Mouse (Mus musculus) intestine, postnatal 0 days (tissue): Measurements from ENCODE around the gene Wdr62. TPM values are rescaled to one million over a fixed set of nuclear protein-coding genes. Genes with fewer than 3 reads are reported as not detected.
A peak's percentile ranks its signal among the peaks of the same experiment; 100 is the strongest.
"Not testable (repeated sequence)": the region's sequence is repeated elsewhere in the genome, so short reads cannot be mapped to it uniquely, and the experiment has no call there.

ENCODE experiments used
- ATAC-seq: fragments of 200-750 bp; cut with Nextera tagmentation; 2 replicates; pipeline ENCODE4 v1.8.0; 2017; ENCODE audit warnings: mild to moderate bottlenecking, moderate TSS enrichment, moderate library complexity
- H3K27ac ChIP-seq: fragments of 300-500 bp; sonication (generic); 2 replicates; pipeline ENCODE4 v1.5.1; 2014; ENCODE audit warnings: mild to moderate bottlenecking, low read depth, low read length, moderate library complexity
- H3K27me3 ChIP-seq: fragments of 300-500 bp; sonication (generic); replicated peaks from 2 replicates; pipeline ENCODE4 v1.6.1; 2014; ENCODE audit warnings: low read length, mixed read lengths; ENCODE audit not compliant: control insufficient read depth, insufficient read depth
- H3K36me3 ChIP-seq: fragments of 300-500 bp; sonication (generic); 2 replicates; pipeline ENCODE4 v1.6.1; 2014; ENCODE audit warnings: mild to moderate bottlenecking, moderate library complexity; ENCODE audit not compliant: control insufficient read depth, insufficient read depth
- H3K4me1 ChIP-seq: fragments of 300-500 bp; sonication (generic); replicated peaks from 2 replicates; pipeline ENCODE4 v1.6.1; 2014; ENCODE audit warnings: antibody characterized with exemption, low read length, mixed read lengths; ENCODE audit not compliant: control insufficient read depth, insufficient read depth
- H3K4me2 ChIP-seq: fragments of 300-500 bp; sonication (generic); replicated peaks from 2 replicates; pipeline ENCODE4 v1.6.1; 2014; ENCODE audit warnings: low read depth, mild to moderate bottlenecking, moderate library complexity
- H3K4me3 ChIP-seq: fragments of 300-500 bp; sonication (generic); 2 replicates; pipeline ENCODE4 v1.5.1; 2014; ENCODE audit warnings: low read depth, low read length
- H3K9ac ChIP-seq: fragments of 300-500 bp; sonication (generic); 2 replicates; pipeline ENCODE4 v1.6.1; 2014; ENCODE audit warnings: mild to moderate bottlenecking, low read depth, low read length
- H3K9me3 ChIP-seq: fragments of 300-500 bp; sonication (generic); 2 replicates; pipeline ENCODE4 v1.6.1; 2016; ENCODE audit warnings: mixed run types; ENCODE audit not compliant: control insufficient read depth
- CTCF ChIP-seq: sonication (generic); IDR thresholded peaks from 2 replicates; pipeline ENCODE4 v1.5.1; 2016; ENCODE audit warnings: low read depth, mild to moderate bottlenecking, control low read depth, antibody characterized with exemption, moderate library complexity
- WGBS: fragments of 180-500 bp; shearing (Covaris S2); extraction: QIAGEN DNeasy Blood & Tissue Kit; methylation state at CpG from one replicate; pipeline ENCODE4 v1.1.7; 2014; 5-methylcytosine and 5-hydroxymethylcytosine counted together
- polyA plus RNA-seq: library from polyadenylated mRNA; unstranded; fragments of >200 nt; fragmentation: Nextera tagmentation; extraction: Ambion mirVana; gene quantifications from 2 replicates; pipeline ENCODE4 v1.2.1, GENCODE M21; 2015

The Wdr62 gene
- polyA plus RNA-seq, 1 experiment from 2014 or later = 3.5 TPM

DNA sequence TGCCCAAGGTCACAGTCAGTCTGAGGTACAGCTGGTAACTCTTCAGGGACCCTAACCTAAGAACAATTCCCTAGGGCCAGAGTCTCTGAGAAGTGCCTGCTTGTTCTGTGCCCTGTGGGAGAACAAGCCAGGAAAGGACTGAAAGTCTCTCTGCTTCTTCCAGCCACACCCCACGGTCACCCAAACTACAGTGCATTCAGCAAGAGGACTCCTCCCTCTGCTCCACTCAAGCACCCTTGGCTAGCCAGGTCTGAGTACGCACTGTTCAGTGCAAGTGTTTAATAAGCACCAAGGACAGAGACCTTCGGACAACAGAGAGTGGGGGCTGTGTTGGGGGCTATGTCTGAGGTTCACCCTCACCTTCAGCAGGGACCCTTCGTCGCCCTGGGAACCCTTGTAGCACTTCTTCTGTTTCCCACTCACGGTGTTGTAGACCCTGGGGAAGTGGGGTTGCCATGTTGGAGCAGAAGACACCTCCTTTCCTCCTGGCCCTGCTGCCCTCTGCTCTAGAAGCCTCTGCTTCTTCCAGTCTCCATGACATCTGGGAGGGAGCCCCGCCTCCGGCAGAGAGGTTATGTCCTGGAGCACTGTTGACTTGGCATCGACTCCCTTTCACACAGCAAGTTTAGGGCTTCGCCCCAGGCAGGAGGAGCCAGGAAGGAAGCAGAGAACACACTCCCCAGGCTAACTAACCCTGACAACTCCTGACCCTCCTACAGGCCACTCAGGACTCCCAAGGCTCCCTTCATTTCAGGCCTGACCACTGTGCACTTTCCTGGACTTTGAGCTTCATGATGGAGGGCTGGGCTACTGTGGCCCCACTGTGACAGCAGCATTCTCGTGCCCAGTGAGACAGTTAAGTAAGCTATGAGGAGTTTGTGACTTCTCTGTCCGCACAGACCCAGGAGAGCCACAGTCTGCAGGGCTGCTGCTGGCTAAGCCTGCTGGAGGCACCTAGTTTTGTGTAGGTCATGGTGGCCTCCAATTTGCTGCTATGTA lies 28.0 kb downstream of the Wdr62 start:
- Histone ChIP-seq H3K27ac (peak overlapping the region; percentile 46), H3K9ac (no peak overlapping the region; the same call in 1 of the 2 replicates), H3K4me2 (no peak overlapping the region), H3K27me3 (no peaks in the 10 kb centered on the region), H3K4me3 (no peak overlapping the region), H3K9me3 (no peaks in the 10 kb centered on the region), H3K4me1 (peaks cover 2% of the 10 kb centered on the region; the same call in 1 of the 2 replicates), H3K36me3 (no peaks in the 10 kb centered on the region; the same call in 1 of the 2 replicates)
- no peak; the same call in 1 of the 2 replicates for TF ChIP-seq CTCF
- peak; percentile 81 for ATAC-seq
- 64% methylated on average over 12 of the region's 12 CpGs for WGBS

DNA sequence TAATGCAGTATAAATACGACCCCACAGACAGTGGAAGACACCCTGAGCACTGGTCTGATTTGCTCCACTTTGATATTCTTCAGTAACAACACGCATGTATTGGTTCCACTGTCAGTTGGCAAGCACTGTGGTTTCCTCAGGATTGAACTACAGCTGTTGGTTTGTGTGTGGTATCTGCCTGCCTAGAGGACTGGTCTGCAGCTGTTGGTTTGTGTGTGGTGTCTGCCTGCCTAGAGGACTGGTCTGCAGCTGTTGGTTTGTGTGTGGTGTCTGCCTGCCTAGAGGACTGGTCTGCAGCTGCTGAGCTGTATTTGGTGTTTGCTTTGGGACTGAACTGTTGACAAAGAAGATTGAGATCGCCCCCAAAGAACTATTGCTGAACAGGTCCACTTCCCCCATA lies 42.8 kb downstream of the Wdr62 start:
- H3K27me3 ChIP-seq = not testable (repeated sequence)

DNA sequence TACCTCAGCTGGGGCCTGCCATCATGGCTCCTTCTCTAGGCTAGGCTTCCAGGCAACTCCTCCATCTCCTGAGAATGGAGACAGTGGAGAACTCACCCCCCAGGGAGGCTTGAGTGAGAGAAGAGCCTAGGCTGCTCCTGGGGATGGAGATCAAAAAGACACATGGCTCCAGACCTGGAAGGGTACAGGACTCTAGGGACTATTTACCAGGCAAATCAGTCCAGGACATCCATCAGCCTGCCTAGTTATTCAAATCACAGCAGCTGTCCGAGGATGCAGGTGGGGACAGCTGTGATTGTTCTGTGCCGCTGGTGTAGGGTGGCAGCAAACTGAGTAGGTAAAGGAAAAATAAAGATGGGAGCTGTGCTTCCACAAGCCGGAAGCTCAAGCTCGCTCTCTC lies 44.6 kb downstream of the Wdr62 start, which contains the start of gene Ovol3:
TSS of gene Ovol3 (minus strand) at position 101 of the 400 bp plus-strand sequence.
- WGBS = 81% methylated on average over 4 of the region's 4 CpGs
- no peak within 1 kb of the TSS for H3K4me3 ChIP-seq
- TF ChIP-seq CTCF = no peak
- no peak within 1 kb of the TSS for H3K27ac ChIP-seq
- ATAC-seq = no peak
- H3K9me3 ChIP-seq = no peaks in the 10 kb centered on the region
- H3K27me3 ChIP-seq = no peaks in the 10 kb centered on the region
- no peaks in the 10 kb centered on the region; the same call in 1 of the 2 replicates for H3K4me1 ChIP-seq
- H3K36me3 ChIP-seq = peaks cover 14% of the 10 kb centered on the region; the same call in 1 of the 2 replicates
- H3K9ac ChIP-seq = no peak within 1 kb of the TSS
- no peak within 1 kb of the TSS for H3K4me2 ChIP-seq

More for the DNA sequence above, 42.8 kb downstream of the Wdr62 start:
- H3K27ac ChIP-seq, H3K4me1 ChIP-seq, H3K9ac ChIP-seq, H3K4me3 ChIP-seq, H3K4me2 ChIP-seq, ATAC-seq, H3K9me3 ChIP-seq: not testable (repeated sequence)
- 71% methylated on average over 3 of the region's 3 CpGs for WGBS
- H3K36me3 ChIP-seq = peaks cover 25% of the 10 kb centered on the region; the same call in 1 of the 2 replicates

- no peaks in the 10 kb centered on the region for H3K9me3 ChIP-seq
- no peak overlapping the region for H3K4me2 ChIP-seq
- no peaks in the 10 kb centered on the region for H3K27me3 ChIP-seq
- H3K4me3 ChIP-seq = no peak overlapping the region
- H3K9ac ChIP-seq = no peak overlapping the region
- no peaks in the 10 kb centered on the region; the same call in 1 of the 2 replicates for H3K4me1 ChIP-seq
- no peak for TF ChIP-seq CTCF
- H3K27ac ChIP-seq = no peak overlapping the region
- 87% methylated on average over 8 of the region's 8 CpGs for WGBS
- peaks cover 13% of the 10 kb centered on the region; the same call in 1 of the 2 replicates for H3K36me3 ChIP-seq
- no peak for ATAC-seq
Measured at GRCm38 (mm10) chr7:30235091-30235490, 45.1 kb downstream of the Wdr62 start.

DNA sequence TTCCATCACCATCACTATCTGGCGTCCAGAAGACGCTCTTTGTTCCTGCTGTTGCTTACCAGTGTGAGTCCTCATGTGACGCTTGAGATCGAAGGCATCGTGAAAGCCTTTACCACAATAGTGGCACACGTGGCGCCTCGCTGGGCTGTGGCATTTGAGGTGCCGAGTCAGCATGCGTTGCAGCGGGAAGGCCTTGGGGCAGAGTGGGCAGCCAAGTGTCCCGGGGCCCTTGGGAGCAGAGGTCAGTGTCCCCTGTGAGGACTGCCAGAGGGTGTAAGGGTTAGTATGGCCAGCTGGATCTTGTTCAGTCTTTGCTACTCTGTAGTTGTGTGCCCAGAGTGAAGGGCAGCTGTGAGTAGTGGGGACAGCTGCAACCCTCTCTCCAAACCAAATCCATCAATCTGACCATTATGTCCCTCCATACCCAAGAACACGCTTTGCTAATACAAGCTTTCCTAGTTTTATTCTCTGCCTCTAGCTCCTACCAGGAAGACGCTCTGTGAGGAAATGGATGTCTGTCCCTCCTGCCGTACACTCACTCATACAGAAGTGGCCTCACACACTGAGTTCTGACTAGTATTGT lies 45.9 kb downstream of the Wdr62 start:
- no peaks in the 10 kb centered on the region for H3K9me3 ChIP-seq
- no peak overlapping the region for H3K27ac ChIP-seq
- no peak for ATAC-seq
- no peak for TF ChIP-seq CTCF
- WGBS = 92% methylated on average over 15 of the region's 15 CpGs
- no peak overlapping the region for H3K9ac ChIP-seq
- H3K4me2 ChIP-seq = no peak overlapping the region
- H3K4me3 ChIP-seq = no peak overlapping the region
- peaks cover 13% of the 10 kb centered on the region; the same call in 1 of the 2 replicates for H3K36me3 ChIP-seq
- H3K4me1 ChIP-seq = no peaks in the 10 kb centered on the region; the same call in 1 of the 2 replicates
- no peaks in the 10 kb centered on the region for H3K27me3 ChIP-seq

GRCm38 (mm10) chr7:30233387-30233786 lies 46.8 kb downstream of the Wdr62 start:
- H3K9ac ChIP-seq = 0 out of 2 replicates have a peak overlapping the region, but pooled peaks have one; percentile 61
- WGBS = 85% methylated on average over 20 of the region's 20 CpGs
- no peaks in the 10 kb centered on the region; the same call in 1 of the 2 replicates for H3K4me1 ChIP-seq
- H3K27me3 ChIP-seq = no peaks in the 10 kb centered on the region
- H3K9me3 ChIP-seq = no peaks in the 10 kb centered on the region
- H3K36me3 ChIP-seq = peaks cover 13% of the 10 kb centered on the region; the same call in 1 of the 2 replicates
- H3K27ac ChIP-seq = no peak overlapping the region
- ATAC-seq = no peak
- H3K4me3 ChIP-seq = no peak overlapping the region
- H3K4me2 ChIP-seq = no peak overlapping the region
- TF ChIP-seq CTCF = no peak
